Mouse (Mus musculus): ENCODE data around the gene Cpox. TPM values are rescaled to one million over a fixed set of nuclear protein-coding genes. Genes with fewer than 3 reads are reported as not detected.

Cpox gene
- total RNA-seq (2017) = 18.3 and 38.5 TPM in 2 replicates

GRCm38 (mm10) chr16:58669917-58670630 lies at the start of gene Cpox:
Cpox (plus strand) TSS chr16:58670292.
- ATAC-seq (replicated peaks in 1 of 2; ENCODE audit: insufficient read depth in 1 of 2, low FRiP score in 2 of 2, low TSS enrichment in 1 of 2, low read depth in 1 of 2, poor library complexity in 2 of 2, severe bottlenecking in 2 of 2) = peak; percentile 96 to 99

GRCm38 (mm10) chr16:58622377-58622776 lies 47.7 kb upstream of the Cpox start:
- no peak for ATAC-seq (replicated peaks in 1 of 2; ENCODE audit: insufficient read depth in 1 of 2, low FRiP score in 2 of 2, low TSS enrichment in 1 of 2, low read depth in 1 of 2, poor library complexity in 2 of 2, severe bottlenecking in 2 of 2)

GRCm38 (mm10) chr16:58623114-58623513 lies 47.0 kb upstream of the Cpox start:
- ATAC-seq (replicated peaks in 1 of 2; ENCODE audit: insufficient read depth in 1 of 2, low FRiP score in 2 of 2, low TSS enrichment in 1 of 2, low read depth in 1 of 2, poor library complexity in 2 of 2, severe bottlenecking in 2 of 2) = no peak

- ATAC-seq (replicated peaks in 1 of 2; ENCODE audit: insufficient read depth in 1 of 2, low FRiP score in 2 of 2, low TSS enrichment in 1 of 2, low read depth in 1 of 2, poor library complexity in 2 of 2, severe bottlenecking in 2 of 2) = peak; percentile 49 to 53; a peak in 1 of 4 replicates
Observed at GRCm38 (mm10) chr16:58623944-58624343, 46.1 kb upstream of the Cpox start.

- ATAC-seq (replicated peaks in 1 of 2; ENCODE audit: insufficient read depth in 1 of 2, low FRiP score in 2 of 2, low TSS enrichment in 1 of 2, low read depth in 1 of 2, poor library complexity in 2 of 2, severe bottlenecking in 2 of 2) = no peak
Observed at GRCm38 (mm10) chr16:58627597-58628335, 42.3 kb upstream of the Cpox start.

- ATAC-seq (replicated peaks in 1 of 2; ENCODE audit: insufficient read depth in 1 of 2, low FRiP score in 2 of 2, low TSS enrichment in 1 of 2, low read depth in 1 of 2, poor library complexity in 2 of 2, severe bottlenecking in 2 of 2) = no peak
Observed at GRCm38 (mm10) chr16:58628336-58628680, 41.8 kb upstream of the Cpox start.

- no peak for ATAC-seq (replicated peaks in 1 of 2; ENCODE audit: insufficient read depth in 1 of 2, low FRiP score in 2 of 2, low TSS enrichment in 1 of 2, low read depth in 1 of 2, poor library complexity in 2 of 2, severe bottlenecking in 2 of 2)
Observed at GRCm38 (mm10) chr16:58628968-58629367, 41.1 kb upstream of the Cpox start.

- ATAC-seq (replicated peaks in 1 of 2; ENCODE audit: insufficient read depth in 1 of 2, low FRiP score in 2 of 2, low TSS enrichment in 1 of 2, low read depth in 1 of 2, poor library complexity in 2 of 2, severe bottlenecking in 2 of 2) = no peak
Observed at GRCm38 (mm10) chr16:58629736-58630135, 40.4 kb upstream of the Cpox start.

- no peak for ATAC-seq (replicated peaks in 1 of 2; ENCODE audit: insufficient read depth in 1 of 2, low FRiP score in 2 of 2, low TSS enrichment in 1 of 2, low read depth in 1 of 2, poor library complexity in 2 of 2, severe bottlenecking in 2 of 2)
Observed at GRCm38 (mm10) chr16:58635866-58636265, 34.2 kb upstream of the Cpox start.

GRCm38 (mm10) chr16:58637448-58637847 lies 32.6 kb upstream of the Cpox start:
- ATAC-seq (replicated peaks in 1 of 2; ENCODE audit: insufficient read depth in 1 of 2, low FRiP score in 2 of 2, low TSS enrichment in 1 of 2, low read depth in 1 of 2, poor library complexity in 2 of 2, severe bottlenecking in 2 of 2) = no peak; a peak in 1 of 4 replicates

GRCm38 (mm10) chr16:58638016-58638415 lies 32.1 kb upstream of the Cpox start:
- ATAC-seq (replicated peaks in 1 of 2; ENCODE audit: insufficient read depth in 1 of 2, low FRiP score in 2 of 2, low TSS enrichment in 1 of 2, low read depth in 1 of 2, poor library complexity in 2 of 2, severe bottlenecking in 2 of 2) = no peak

- no peak; a peak in 1 of 4 replicates for ATAC-seq (replicated peaks in 1 of 2; ENCODE audit: insufficient read depth in 1 of 2, low FRiP score in 2 of 2, low TSS enrichment in 1 of 2, low read depth in 1 of 2, poor library complexity in 2 of 2, severe bottlenecking in 2 of 2)
Observed at GRCm38 (mm10) chr16:58638689-58639175, 31.4 kb upstream of the Cpox start, which contains the start of gene E330017A01Rik. E330017A01Rik (minus strand) TSS chr16:58638739.

- no peak for ATAC-seq (replicated peaks in 1 of 2; ENCODE audit: insufficient read depth in 1 of 2, low FRiP score in 2 of 2, low TSS enrichment in 1 of 2, low read depth in 1 of 2, poor library complexity in 2 of 2, severe bottlenecking in 2 of 2)
Observed at GRCm38 (mm10) chr16:58649979-58650378, 20.1 kb upstream of the Cpox start.

- ATAC-seq (replicated peaks in 1 of 2; ENCODE audit: insufficient read depth in 1 of 2, low FRiP score in 2 of 2, low TSS enrichment in 1 of 2, low read depth in 1 of 2, poor library complexity in 2 of 2, severe bottlenecking in 2 of 2) = no peak
Observed at GRCm38 (mm10) chr16:58655751-58656150, 14.3 kb upstream of the Cpox start.

GRCm38 (mm10) chr16:58656526-58656925 lies 13.6 kb upstream of the Cpox start:
- no peak for ATAC-seq (replicated peaks in 1 of 2; ENCODE audit: insufficient read depth in 1 of 2, low FRiP score in 2 of 2, low TSS enrichment in 1 of 2, low read depth in 1 of 2, poor library complexity in 2 of 2, severe bottlenecking in 2 of 2)

- no peak for ATAC-seq (replicated peaks in 1 of 2; ENCODE audit: insufficient read depth in 1 of 2, low FRiP score in 2 of 2, low TSS enrichment in 1 of 2, low read depth in 1 of 2, poor library complexity in 2 of 2, severe bottlenecking in 2 of 2)
Observed at GRCm38 (mm10) chr16:58658668-58659067, 11.4 kb upstream of the Cpox start.

- ATAC-seq (replicated peaks in 1 of 2; ENCODE audit: insufficient read depth in 1 of 2, low FRiP score in 2 of 2, low TSS enrichment in 1 of 2, low read depth in 1 of 2, poor library complexity in 2 of 2, severe bottlenecking in 2 of 2) = peak in 1 of 2 experiments; percentile 20; a peak in 2 of 4 replicates
Observed at GRCm38 (mm10) chr16:58661826-58662225, 8.3 kb upstream of the Cpox start.

GRCm38 (mm10) chr16:58662287-58662791 lies 7.8 kb upstream of the Cpox start:
- no peak for ATAC-seq (replicated peaks in 1 of 2; ENCODE audit: insufficient read depth in 1 of 2, low FRiP score in 2 of 2, low TSS enrichment in 1 of 2, low read depth in 1 of 2, poor library complexity in 2 of 2, severe bottlenecking in 2 of 2)
